Mouse (Mus musculus) stomach, embryonic 14.5 days (tissue): ENCODE data around the gene E130308A19Rik. TPM values are rescaled to one million over a fixed set of nuclear protein-coding genes. Genes with fewer than 3 reads are reported as not detected.

Experiments
- ATAC-seq: fragments of 200-750 bp; cut with Nextera tagmentation; 2 replicates; pipeline ENCODE4 v1.8.0; 2017; ENCODE audit warnings: low read depth, moderate TSS enrichment; ENCODE audit not compliant: insufficient number of reproducible peaks, insufficient read depth, low FRiP score
- H3K27ac ChIP-seq: fragments of 300-500 bp; sonication (generic); 2 replicates; pipeline ENCODE4 v1.5.1; 2014; ENCODE audit warnings: mild to moderate bottlenecking, low read length, moderate library complexity, mixed read lengths
- H3K27me3 ChIP-seq: fragments of 300-500 bp; sonication (generic); 2 replicates; pipeline ENCODE4 v1.6.1; 2014; ENCODE audit warnings: low read length, control low read depth, mixed read lengths; ENCODE audit not compliant: control insufficient read depth, insufficient read depth
- H3K36me3 ChIP-seq: fragments of 300-500 bp; sonication (generic); 2 replicates; pipeline ENCODE4 v1.6.1; 2014; ENCODE audit warnings: mild to moderate bottlenecking, control low read depth, low read length, moderate library complexity, mixed read lengths; ENCODE audit not compliant: control insufficient read depth, insufficient read depth
- H3K4me1 ChIP-seq: fragments of 300-500 bp; sonication (generic); 2 replicates; pipeline ENCODE4 v1.6.1; 2014; ENCODE audit warnings: low read length, control low read depth, mixed read lengths; ENCODE audit not compliant: control insufficient read depth, insufficient read depth
- H3K4me2 ChIP-seq: fragments of 300-500 bp; sonication (generic); replicated peaks from 2 replicates; pipeline ENCODE4 v1.6.1; 2014; ENCODE audit warnings: low read depth, low read length, control low read depth
- H3K4me3 ChIP-seq: fragments of 300-500 bp; sonication (generic); 2 replicates; pipeline ENCODE4 v1.5.1; 2014; ENCODE audit warnings: low read depth, low read length, control low read depth
- H3K9ac ChIP-seq: fragments of 300-500 bp; sonication (generic); replicated peaks from 2 replicates; pipeline ENCODE4 v1.6.1; 2014; ENCODE audit warnings: low read depth, mild to moderate bottlenecking, control low read depth, low read length, moderate library complexity, mixed read lengths
- H3K9me3 ChIP-seq: fragments of 300-500 bp; sonication (generic); 2 replicates; pipeline ENCODE4 v1.6.1; 2016; ENCODE audit warnings: low read depth, low read length, control low read depth; ENCODE audit not compliant: control insufficient read depth
- WGBS: fragments of 180-500 bp; shearing (Covaris S2); extraction: QIAGEN DNeasy Blood & Tissue Kit; methylation state at CpG from one replicate; pipeline ENCODE4 v1.1.7; 2014; 5-methylcytosine and 5-hydroxymethylcytosine counted together
- polyA plus RNA-seq: library from polyadenylated mRNA; unstranded; fragments of >200 nt; fragmentation: Nextera tagmentation; extraction: Ambion mirVana; gene quantifications from 2 replicates; pipeline ENCODE4 v1.2.1, GENCODE M21; 2014

E130308A19Rik gene
- polyA plus RNA-seq, 1 experiment from 2014 or later, result 27.0 TPM

DNA sequence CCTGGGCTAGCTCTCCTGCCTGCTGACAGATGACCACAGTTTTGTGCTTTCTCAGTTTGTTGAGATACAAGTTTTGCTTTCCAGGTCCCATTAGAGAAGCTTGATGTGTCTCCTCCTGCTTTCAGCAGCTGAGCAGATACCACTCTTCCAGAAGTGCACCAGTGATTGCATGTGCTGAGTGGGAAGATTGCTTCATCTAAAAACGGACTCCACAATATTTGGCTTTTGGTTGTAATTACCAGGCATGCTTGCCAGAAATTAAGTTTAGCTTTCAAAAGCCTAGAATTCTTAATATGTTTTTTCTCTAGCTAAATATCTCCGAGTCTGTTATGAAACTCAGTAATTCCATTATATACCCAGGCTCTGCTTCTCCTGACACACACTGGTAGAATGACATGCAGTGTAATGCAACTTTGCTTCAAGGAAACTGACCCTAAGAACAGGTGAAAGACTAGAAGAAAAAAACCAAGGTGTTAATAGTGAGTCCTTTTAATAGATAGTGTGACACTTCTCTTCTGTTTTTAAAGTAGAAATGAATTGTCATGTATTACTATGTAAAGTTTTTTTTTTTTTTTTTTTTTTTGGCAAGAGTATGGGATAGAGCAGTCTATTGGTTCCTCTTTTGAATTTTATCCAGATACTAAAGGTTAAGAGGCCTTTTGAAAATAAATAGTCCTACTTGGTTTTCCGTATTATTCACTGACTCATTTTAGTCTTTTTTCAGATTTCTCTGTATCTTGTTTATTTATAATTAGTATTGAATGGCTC lies 40.7 kb downstream of the E130308A19Rik start:
- 56% methylated on average over 3 of the region's 3 CpGs for WGBS
- H3K4me3 ChIP-seq, result no peak overlapping the region
- no peaks in the 10 kb centered on the region for H3K27me3 ChIP-seq

DNA sequence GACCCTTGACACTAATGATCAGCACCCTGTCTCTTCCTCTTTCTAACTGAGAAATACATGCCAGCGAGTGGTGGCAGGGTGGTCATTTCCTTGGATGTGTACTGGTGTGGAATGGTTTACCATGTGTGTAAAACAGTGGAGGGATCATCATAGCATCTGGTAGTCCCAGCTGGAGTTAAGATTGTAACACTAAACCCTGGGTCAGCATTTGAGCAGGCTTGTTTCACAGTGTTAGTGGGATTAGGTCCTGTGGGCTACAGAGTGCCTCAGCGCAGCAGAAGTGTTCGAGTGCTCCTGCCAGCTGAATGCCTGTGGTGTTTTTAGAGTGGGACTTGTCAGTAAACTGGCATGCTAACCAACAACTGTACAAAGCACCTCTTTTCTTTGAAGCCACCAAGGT lies 42.0 kb downstream of the E130308A19Rik start:
- no peak overlapping the region for H3K9ac ChIP-seq
- 65% methylated on average over 3 of the region's 3 CpGs for WGBS
- H3K4me2 ChIP-seq, result no peak overlapping the region
- H3K9me3 ChIP-seq, result no peaks in the 10 kb centered on the region
- no peaks in the 10 kb centered on the region for H3K27me3 ChIP-seq
- ATAC-seq, result no peak
- 0 out of 2 replicates have a peak, but pooled peaks cover 3% of the 10 kb centered on the region for H3K4me1 ChIP-seq
- H3K36me3 ChIP-seq, result no peaks in the 10 kb centered on the region
- no peak overlapping the region for H3K27ac ChIP-seq
- H3K4me3 ChIP-seq, result no peak overlapping the region

More for the DNA sequence above, 40.7 kb downstream of the E130308A19Rik start:
- no peak for ATAC-seq
- Histone ChIP-seq H3K4me2 (no peak overlapping the region), H3K36me3 (no peaks in the 10 kb centered on the region), H3K9ac (no peak overlapping the region), H3K4me1 (0 out of 2 replicates have a peak, but pooled peaks cover 3% of the 10 kb centered on the region), H3K9me3 (no peaks in the 10 kb centered on the region), H3K27ac (no peak overlapping the region)

GRCm38 (mm10) chr4:59669131-59669530 lies 43.1 kb downstream of the E130308A19Rik start:
- no peak overlapping the region for H3K4me2 ChIP-seq
- no peak overlapping the region for H3K9ac ChIP-seq
- no peak for ATAC-seq
- no peak overlapping the region for H3K27ac ChIP-seq
- H3K4me3 ChIP-seq, result no peak overlapping the region
- 93% methylated on average over 1 of the region's 1 CpGs for WGBS
- no peaks in the 10 kb centered on the region for H3K9me3 ChIP-seq
- no peaks in the 10 kb centered on the region for H3K36me3 ChIP-seq
- 0 out of 2 replicates have a peak, but pooled peaks cover 3% of the 10 kb centered on the region for H3K4me1 ChIP-seq
- no peaks in the 10 kb centered on the region for H3K27me3 ChIP-seq

GRCm38 (mm10) chr4:59670015-59670414 lies 44.0 kb downstream of the E130308A19Rik start:
- no peak for ATAC-seq
- Histone ChIP-seq H3K36me3 (no peaks in the 10 kb centered on the region), H3K4me1 (peaks cover 6% of the 10 kb centered on the region; the same call in 1 of the 2 replicates), H3K9me3 (no peaks in the 10 kb centered on the region), H3K4me2 (no peak overlapping the region), H3K9ac (no peak overlapping the region), H3K27me3 (no peaks in the 10 kb centered on the region), H3K27ac (no peak overlapping the region), H3K4me3 (no peak overlapping the region)
- 72% methylated on average over 2 of the region's 2 CpGs for WGBS

DNA sequence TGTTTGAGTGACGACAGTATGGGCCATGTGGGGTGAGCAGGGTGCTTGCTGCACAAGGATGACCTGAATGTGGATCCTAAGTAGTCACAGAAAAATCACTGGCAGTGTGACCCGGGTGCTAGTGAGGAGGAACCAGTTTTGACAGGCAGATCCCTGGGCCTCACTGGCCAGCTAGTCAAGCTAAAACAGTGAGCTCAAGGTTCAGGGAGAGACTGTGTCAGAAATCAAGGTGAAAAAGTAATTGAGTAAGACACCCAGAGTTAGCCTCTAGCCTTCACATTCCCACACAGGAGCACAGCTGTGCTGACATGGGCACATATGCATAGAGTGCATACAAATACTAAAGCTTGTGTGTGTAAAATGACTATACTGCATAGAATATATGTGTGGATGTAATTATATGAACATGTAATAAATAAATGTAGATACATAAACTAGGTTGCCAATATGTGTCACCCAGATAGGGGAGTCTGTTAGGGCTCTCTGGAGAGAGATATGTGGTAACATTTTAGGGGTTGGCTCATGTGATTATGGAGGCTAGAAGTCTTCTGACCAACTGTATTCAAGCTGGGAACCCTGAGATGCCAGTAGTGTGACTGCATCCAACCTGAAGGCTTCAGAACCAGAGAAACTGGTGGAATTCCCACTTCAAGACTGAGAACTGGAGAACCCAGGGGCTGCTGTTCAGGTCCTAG lies 47.6 kb downstream of the E130308A19Rik start:
- H3K27me3 ChIP-seq, result no peaks in the 10 kb centered on the region
- no peak for ATAC-seq
- peaks cover 5% of the 10 kb centered on the region; the same call in 1 of the 2 replicates for H3K4me1 ChIP-seq
- no peak overlapping the region for H3K9ac ChIP-seq
- 79% methylated on average over 2 of the region's 2 CpGs for WGBS
- H3K36me3 ChIP-seq, result no peaks in the 10 kb centered on the region
- no peak overlapping the region for H3K4me2 ChIP-seq
- no peaks in the 10 kb centered on the region for H3K9me3 ChIP-seq
- H3K4me3 ChIP-seq, result no peak overlapping the region
- H3K27ac ChIP-seq, result no peak overlapping the region

DNA sequence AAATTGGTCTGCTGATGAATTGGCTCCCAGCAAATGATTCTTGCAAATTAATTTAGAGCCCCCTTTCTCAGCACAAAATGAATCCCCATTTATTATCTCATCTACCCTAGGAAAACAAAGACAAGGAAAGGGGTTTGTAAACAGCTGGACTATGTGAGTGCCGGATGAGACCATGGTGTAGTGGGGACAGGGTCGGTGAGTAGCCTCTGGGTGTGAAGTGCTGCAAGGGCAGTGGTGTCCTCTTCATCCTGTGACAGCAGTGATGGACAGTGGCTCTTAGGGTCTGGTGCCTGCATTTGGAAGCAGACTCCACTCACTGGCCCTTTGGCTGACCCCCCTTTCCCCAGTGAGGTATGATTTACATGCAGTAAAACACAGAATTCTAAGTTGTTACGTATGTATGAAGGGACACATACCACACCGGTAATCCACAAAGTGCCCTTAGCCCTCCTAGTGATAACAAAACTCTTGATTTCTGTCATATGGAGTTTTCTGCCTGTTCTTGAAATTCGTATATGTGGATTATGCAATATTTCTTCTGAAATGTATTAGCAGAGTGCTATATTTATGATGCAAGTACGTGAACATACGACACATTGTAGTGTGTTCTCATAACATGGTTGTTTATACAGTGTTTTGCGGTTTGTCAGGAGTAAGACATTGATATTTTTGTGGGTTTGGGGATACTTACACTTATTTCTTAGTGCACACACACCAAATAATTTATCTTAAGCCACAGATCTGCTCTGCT lies 49.1 kb downstream of the E130308A19Rik start:
- Histone ChIP-seq H3K9me3 (no peaks in the 10 kb centered on the region), H3K4me1 (peaks cover 5% of the 10 kb centered on the region; the same call in 1 of the 2 replicates), H3K4me3 (no peak overlapping the region), H3K36me3 (no peaks in the 10 kb centered on the region), H3K27ac (no peak overlapping the region), H3K9ac (no peak overlapping the region), H3K27me3 (no peaks in the 10 kb centered on the region), H3K4me2 (no peak overlapping the region)
- ATAC-seq, result no peak
- WGBS, result 56% methylated on average over 8 of the region's 8 CpGs

GRCm38 (mm10) chr4:59675699-59676098 lies 49.7 kb downstream of the E130308A19Rik start:
- 42% methylated on average over 3 of the region's 3 CpGs for WGBS
- 0 out of 2 replicates have a peak, but pooled peaks have one; percentile 46 for ATAC-seq
- Histone ChIP-seq H3K27ac (no peak overlapping the region), H3K4me3 (no peak overlapping the region), H3K36me3 (no peaks in the 10 kb centered on the region), H3K4me1 (peaks cover 5% of the 10 kb centered on the region; the same call in 1 of the 2 replicates), H3K9ac (no peak overlapping the region), H3K4me2 (no peak overlapping the region), H3K9me3 (no peaks in the 10 kb centered on the region), H3K27me3 (no peaks in the 10 kb centered on the region)

GRCm38 (mm10) chr4:59681383-59681782 lies 55.4 kb downstream of the E130308A19Rik start:
- no peaks in the 10 kb centered on the region for H3K27me3 ChIP-seq
- WGBS, result 80% methylated on average over 1 of the region's 1 CpGs

More at GRCm38 (mm10) chr4:59681383-59681782, 55.4 kb downstream of the E130308A19Rik start:
- Histone ChIP-seq H3K36me3 (no peaks in the 10 kb centered on the region), H3K9ac (no peak overlapping the region), H3K4me2 (no peak overlapping the region), H3K4me1 (0 out of 2 replicates have a peak, but pooled peaks cover 3% of the 10 kb centered on the region), H3K9me3 (no peaks in the 10 kb centered on the region), H3K27ac (no peak overlapping the region), H3K4me3 (no peak overlapping the region)
- no peak for ATAC-seq
